Mouse (Mus musculus) neural tube, embryonic 12.5 days (tissue): Measurements from ENCODE around the gene Iqcf3. TPM values are rescaled to one million over a fixed set of nuclear protein-coding genes. Genes with fewer than 3 reads are reported as not detected.

ENCODE experiments used
- ATAC-seq: fragments of 200-750 bp; cut with Nextera tagmentation; 2 replicates; pipeline ENCODE4 v1.8.0; 2017; ENCODE audit warnings: low read depth, mild to moderate bottlenecking, moderate TSS enrichment, moderate library complexity; ENCODE audit not compliant: low FRiP score
- H3K27ac ChIP-seq: fragments of 300-500 bp; sonication (generic); 2 replicates; pipeline ENCODE4 v1.5.1; 2016
- H3K27me3 ChIP-seq: fragments of 300-500 bp; sonication (generic); replicated peaks from 2 replicates; pipeline ENCODE4 v1.6.1; 2016; ENCODE audit warnings: mild to moderate bottlenecking
- H3K36me3 ChIP-seq: fragments of 300-500 bp; sonication (generic); 2 replicates; pipeline ENCODE4 v1.6.1; 2016; ENCODE audit warnings: mild to moderate bottlenecking
- H3K4me1 ChIP-seq: fragments of 300-500 bp; sonication (generic); 2 replicates; pipeline ENCODE4 v1.6.1; 2016
- H3K4me2 ChIP-seq: fragments of 300-500 bp; sonication (generic); replicated peaks from 2 replicates; pipeline ENCODE4 v1.6.1; 2016; ENCODE audit warnings: mild to moderate bottlenecking
- H3K4me3 ChIP-seq: fragments of 300-500 bp; sonication (generic); 2 replicates; pipeline ENCODE4 v1.5.1; 2016
- H3K9ac ChIP-seq: fragments of 300-500 bp; sonication (generic); 2 replicates; pipeline ENCODE4 v1.6.1; 2016; ENCODE audit warnings: mild to moderate bottlenecking
- H3K9me3 ChIP-seq: fragments of 300-500 bp; sonication (generic); 2 replicates; pipeline ENCODE4 v1.6.1; 2016; ENCODE audit warnings: mild to moderate bottlenecking
- WGBS: fragments of 180-500 bp; shearing (Covaris S2); methylation state at CpG from one replicate; pipeline ENCODE4 v1.1.7; 2016; 5-methylcytosine and 5-hydroxymethylcytosine counted together
- polyA plus RNA-seq: library from polyadenylated mRNA; unstranded; fragments of >200 nt; fragmentation: Nextera tagmentation; extraction: Ambion mirVana; gene quantifications from 2 replicates; pipeline ENCODE4 v1.2.1, GENCODE M21; 2016

Iqcf3 gene
- polyA plus RNA-seq, 1 experiment from 2014 or later = not detected

DNA sequence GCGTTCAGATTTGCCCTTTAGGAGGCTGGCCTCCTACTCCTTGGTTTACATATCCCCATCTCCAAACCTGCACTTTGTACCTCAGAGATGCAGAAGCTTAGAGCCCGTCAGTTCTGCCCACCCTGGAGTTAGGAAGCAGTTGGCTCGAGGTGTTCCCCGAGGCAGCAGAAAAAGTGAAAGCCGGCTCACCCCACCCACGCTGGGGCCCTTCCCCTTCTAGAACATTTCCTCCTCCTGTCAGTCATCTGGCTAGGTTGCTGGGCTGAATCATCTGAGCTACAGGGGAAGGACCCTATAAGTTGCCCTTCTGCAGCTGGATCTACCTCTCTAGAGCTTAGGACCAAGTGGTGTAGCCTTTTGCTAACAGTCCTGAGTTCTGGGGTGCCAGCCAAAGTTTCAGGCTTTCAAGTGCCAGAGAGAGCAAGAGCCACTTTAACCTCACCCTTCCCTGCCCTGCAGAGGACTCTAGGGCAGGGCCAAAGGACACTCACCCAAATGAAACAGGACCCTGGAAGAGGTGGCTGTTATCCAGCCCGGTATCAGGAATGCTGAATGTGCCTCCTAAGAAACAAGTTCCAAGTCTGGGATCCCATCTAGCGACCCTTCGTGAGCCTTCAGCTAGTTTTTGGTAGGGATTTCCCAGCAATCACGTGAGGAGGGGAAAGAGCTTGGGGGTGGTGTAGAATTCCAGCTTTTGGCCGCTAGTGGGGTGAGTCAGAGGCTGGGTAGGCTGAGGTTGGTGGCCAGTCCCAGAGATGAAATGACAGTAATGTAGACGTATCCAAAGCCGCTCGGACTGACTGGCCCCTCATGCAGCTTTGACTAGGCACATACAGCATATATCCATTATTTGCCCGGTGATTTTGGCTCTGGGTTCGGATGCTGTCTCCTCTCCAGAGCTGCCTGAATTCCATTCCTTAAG is 85.2 kb downstream of the Iqcf3 start:
- H3K4me2 ChIP-seq = peak overlapping the region; percentile 91
- ATAC-seq = peak; percentile 55

GRCm38 (mm10) chr9:106475663-106476001 is 85.8 kb downstream of the Iqcf3 start, which contains the start of gene Rrp9:
Rrp9 (plus strand) TSS chr9:106475963.
- H3K27me3 ChIP-seq = no peaks in the 10 kb centered on the region
- WGBS = 91% methylated on average over 10 of the region's 10 CpGs
- H3K4me2 ChIP-seq = peak within 1 kb of the TSS; percentile 91
- no peak within 1 kb of the TSS for H3K27ac ChIP-seq
- no peak for ATAC-seq
- no peak within 1 kb of the TSS for H3K9ac ChIP-seq
- H3K9me3 ChIP-seq = no peaks in the 10 kb centered on the region
- peak within 1 kb of the TSS; percentile 59; the same call in 1 of the 2 replicates for H3K4me3 ChIP-seq
- peaks cover 30% of the 10 kb centered on the region for H3K4me1 ChIP-seq
- H3K36me3 ChIP-seq = peaks cover 7% of the 10 kb centered on the region

More for the DNA sequence above, 85.2 kb downstream of the Iqcf3 start:
- no peaks in the 10 kb centered on the region for H3K9me3 ChIP-seq
- 38% methylated on average over 16 of the region's 16 CpGs for WGBS
- no peak overlapping the region for H3K27ac ChIP-seq
- no peaks in the 10 kb centered on the region for H3K27me3 ChIP-seq
- peaks cover 14% of the 10 kb centered on the region for H3K36me3 ChIP-seq
- H3K4me3 ChIP-seq = no peak overlapping the region
- H3K4me1 ChIP-seq = peaks cover 30% of the 10 kb centered on the region
- no peak overlapping the region for H3K9ac ChIP-seq

GRCm38 (mm10) chr9:106475046-106475445 is 86.4 kb downstream of the Iqcf3 start:
- Histone ChIP-seq H3K4me3 (no peak overlapping the region), H3K4me1 (peaks cover 30% of the 10 kb centered on the region), H3K36me3 (peaks cover 4% of the 10 kb centered on the region; the same call in 1 of the 2 replicates), H3K4me2 (no peak overlapping the region), H3K9ac (no peak overlapping the region), H3K9me3 (no peaks in the 10 kb centered on the region), H3K27ac (no peak overlapping the region), H3K27me3 (no peaks in the 10 kb centered on the region)
- WGBS = 68% methylated on average over 7 of the region's 7 CpGs
- no peak for ATAC-seq

GRCm38 (mm10) chr9:106474456-106474855 is 87.0 kb downstream of the Iqcf3 start:
- Histone ChIP-seq H3K9ac (no peak overlapping the region), H3K27me3 (no peaks in the 10 kb centered on the region), H3K4me3 (no peak overlapping the region), H3K27ac (no peak overlapping the region), H3K36me3 (no peaks in the 10 kb centered on the region), H3K4me1 (peaks cover 30% of the 10 kb centered on the region), H3K4me2 (0 out of 2 replicates have a peak overlapping the region, but pooled peaks have one; percentile 17), H3K9me3 (no peaks in the 10 kb centered on the region)
- ATAC-seq = 0 out of 2 replicates have a peak, but pooled peaks have one; percentile 10
- 3% methylated on average over 6 of the region's 6 CpGs for WGBS

DNA sequence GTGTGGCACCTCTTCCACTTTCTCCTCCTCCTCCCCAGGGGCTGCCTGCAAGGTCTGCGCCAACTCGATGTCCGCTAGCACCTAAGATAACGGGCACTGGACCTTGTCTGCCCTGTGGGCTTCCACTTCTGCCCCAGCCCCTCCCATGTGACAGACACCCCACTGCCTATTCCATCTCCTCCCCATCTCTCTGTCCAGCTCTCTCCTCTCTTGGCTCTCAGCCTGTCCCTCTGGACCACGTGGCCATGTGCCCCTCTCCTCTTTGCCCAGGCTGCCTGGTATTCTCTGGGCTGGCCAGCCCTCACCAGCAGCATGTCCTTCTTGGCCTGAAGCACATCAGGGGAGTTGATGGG is 87.7 kb downstream of the Iqcf3 start:
- H3K4me3 ChIP-seq = no peak overlapping the region
- H3K4me1 ChIP-seq = peaks cover 30% of the 10 kb centered on the region
- no peak overlapping the region for H3K9ac ChIP-seq
- H3K4me2 ChIP-seq = no peak overlapping the region
- WGBS = 85% methylated on average over 5 of the region's 5 CpGs
- no peaks in the 10 kb centered on the region for H3K27me3 ChIP-seq
- H3K9me3 ChIP-seq = no peaks in the 10 kb centered on the region
- no peak overlapping the region for H3K27ac ChIP-seq
- ATAC-seq = no peak
- H3K36me3 ChIP-seq = no peaks in the 10 kb centered on the region

GRCm38 (mm10) chr9:106473081-106473752 is 88.2 kb downstream of the Iqcf3 start:
- Histone ChIP-seq H3K4me2 (no peak overlapping the region), H3K9ac (no peak overlapping the region)

DNA sequence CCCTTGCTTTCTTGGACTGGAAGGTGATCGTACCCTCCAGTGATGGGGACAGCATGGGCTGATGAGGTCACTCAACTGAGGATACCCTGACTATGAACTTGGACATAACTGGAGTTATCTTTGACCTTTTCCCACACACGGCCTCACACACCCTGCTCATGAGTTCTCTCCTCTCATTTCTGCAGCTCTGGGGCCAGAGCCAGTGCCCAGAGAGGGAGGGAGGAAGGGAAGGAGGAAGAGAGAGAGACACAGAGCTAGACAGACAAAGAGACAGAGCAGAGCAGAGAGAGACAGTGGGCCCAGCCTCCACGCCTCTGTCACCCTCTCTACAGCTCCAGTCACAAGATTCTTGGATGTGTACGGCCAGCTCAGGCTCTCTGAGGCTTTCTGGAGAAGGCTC is 89.1 kb downstream of the Iqcf3 start:
- no peak overlapping the region for H3K9ac ChIP-seq
- no peaks in the 10 kb centered on the region for H3K9me3 ChIP-seq
- H3K4me1 ChIP-seq = peaks cover 19% of the 10 kb centered on the region
- WGBS = 77% methylated on average over 4 of the region's 4 CpGs
- ATAC-seq = no peak
- no peaks in the 10 kb centered on the region for H3K27me3 ChIP-seq
- H3K27ac ChIP-seq = no peak overlapping the region
- no peak overlapping the region for H3K4me3 ChIP-seq
- H3K4me2 ChIP-seq = no peak overlapping the region
- H3K36me3 ChIP-seq = no peaks in the 10 kb centered on the region

More at GRCm38 (mm10) chr9:106473081-106473752, 88.2 kb downstream of the Iqcf3 start:
- Histone ChIP-seq H3K4me1 (peaks cover 28% of the 10 kb centered on the region), H3K4me3 (no peak overlapping the region), H3K36me3 (no peaks in the 10 kb centered on the region), H3K27ac (no peak overlapping the region), H3K9me3 (no peaks in the 10 kb centered on the region), H3K27me3 (no peaks in the 10 kb centered on the region)
- no peak for ATAC-seq
- WGBS = 90% methylated on average over 16 of the region's 16 CpGs

DNA sequence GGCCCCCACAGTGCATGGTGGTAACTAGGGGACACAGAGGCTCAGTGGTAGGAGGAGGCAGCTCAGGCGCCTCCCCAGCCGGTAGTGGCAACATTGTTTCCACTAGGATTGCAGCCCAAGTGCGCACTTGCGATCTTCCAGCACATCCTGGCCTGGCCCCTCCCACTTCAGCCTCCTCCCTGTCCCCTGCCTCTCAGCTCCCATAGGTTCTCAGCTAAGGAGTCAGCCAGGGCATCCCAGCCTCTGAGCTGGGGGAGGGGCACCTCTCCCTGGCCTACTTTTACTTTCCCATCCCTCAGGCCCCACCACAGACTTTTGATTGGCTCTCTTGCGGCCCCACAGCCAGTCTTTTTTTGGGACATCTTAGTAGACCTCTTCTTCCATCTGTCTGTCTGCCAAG is 89.5 kb downstream of the Iqcf3 start:
- H3K9ac ChIP-seq = no peak overlapping the region
- peak overlapping the region; percentile 17; the same call in 1 of the 2 replicates for H3K4me2 ChIP-seq
- H3K9me3 ChIP-seq = no peaks in the 10 kb centered on the region
- H3K4me1 ChIP-seq = peaks cover 19% of the 10 kb centered on the region
- no peaks in the 10 kb centered on the region for H3K27me3 ChIP-seq
- no peak overlapping the region for H3K4me3 ChIP-seq
- H3K36me3 ChIP-seq = no peaks in the 10 kb centered on the region
- ATAC-seq = no peak
- 12% methylated on average over 5 of the region's 5 CpGs for WGBS
- no peak overlapping the region for H3K27ac ChIP-seq

- no peak for ATAC-seq
- peak overlapping the region; percentile 17; the same call in 1 of the 2 replicates for H3K4me2 ChIP-seq
- H3K36me3 ChIP-seq = no peaks in the 10 kb centered on the region
- peaks cover 19% of the 10 kb centered on the region for H3K4me1 ChIP-seq
- H3K9me3 ChIP-seq = no peaks in the 10 kb centered on the region
- H3K27ac ChIP-seq = no peak overlapping the region
- no peak overlapping the region for H3K4me3 ChIP-seq
- 65% methylated on average over 14 of the region's 14 CpGs for WGBS
- H3K9ac ChIP-seq = no peak overlapping the region
- H3K27me3 ChIP-seq = no peaks in the 10 kb centered on the region
Observed at GRCm38 (mm10) chr9:106470991-106471750, 90.3 kb downstream of the Iqcf3 start.

DNA sequence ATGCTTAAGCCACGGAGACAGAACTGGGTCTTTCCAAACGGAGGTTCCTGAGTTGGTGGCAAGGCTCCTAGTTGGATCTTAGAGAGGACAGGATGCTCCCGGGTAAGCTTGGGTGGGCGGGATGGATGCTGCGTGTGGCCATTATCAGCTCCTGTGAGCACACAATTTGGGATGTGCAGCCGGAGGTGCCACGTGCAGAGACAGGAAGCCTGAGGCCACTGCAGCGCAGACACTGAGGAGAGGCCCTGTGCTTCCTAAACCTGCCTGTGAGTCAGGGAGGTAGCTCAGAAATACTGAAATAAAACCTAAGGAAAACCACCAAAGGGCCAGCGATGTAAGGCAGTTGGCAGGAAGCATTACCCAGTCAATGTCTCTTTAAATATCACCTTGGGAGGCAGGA is 91.7 kb downstream of the Iqcf3 start:
- no peak overlapping the region for H3K9ac ChIP-seq

GRCm38 (mm10) chr9:106469317-106469716 is 92.1 kb downstream of the Iqcf3 start:
- no peak for ATAC-seq
- Histone ChIP-seq H3K9me3 (no peaks in the 10 kb centered on the region), H3K27me3 (no peaks in the 10 kb centered on the region; the same call in 1 of the 2 replicates), H3K4me1 (peaks cover 27% of the 10 kb centered on the region), H3K4me2 (no peak overlapping the region), H3K27ac (no peak overlapping the region), H3K4me3 (no peak overlapping the region), H3K36me3 (peaks cover 3% of the 10 kb centered on the region; the same call in 1 of the 2 replicates), H3K9ac (no peak overlapping the region)
- 74% methylated on average over 6 of the region's 6 CpGs for WGBS

More for the DNA sequence above, 91.7 kb downstream of the Iqcf3 start:
- peaks cover 26% of the 10 kb centered on the region for H3K4me1 ChIP-seq
- H3K27ac ChIP-seq = no peak overlapping the region
- H3K4me3 ChIP-seq = no peak overlapping the region
- H3K4me2 ChIP-seq = no peak overlapping the region
- no peaks in the 10 kb centered on the region for H3K36me3 ChIP-seq
- H3K27me3 ChIP-seq = no peaks in the 10 kb centered on the region; the same call in 1 of the 2 replicates
- WGBS = 73% methylated on average over 9 of the region's 9 CpGs
- no peak for ATAC-seq
- H3K9me3 ChIP-seq = no peaks in the 10 kb centered on the region

DNA sequence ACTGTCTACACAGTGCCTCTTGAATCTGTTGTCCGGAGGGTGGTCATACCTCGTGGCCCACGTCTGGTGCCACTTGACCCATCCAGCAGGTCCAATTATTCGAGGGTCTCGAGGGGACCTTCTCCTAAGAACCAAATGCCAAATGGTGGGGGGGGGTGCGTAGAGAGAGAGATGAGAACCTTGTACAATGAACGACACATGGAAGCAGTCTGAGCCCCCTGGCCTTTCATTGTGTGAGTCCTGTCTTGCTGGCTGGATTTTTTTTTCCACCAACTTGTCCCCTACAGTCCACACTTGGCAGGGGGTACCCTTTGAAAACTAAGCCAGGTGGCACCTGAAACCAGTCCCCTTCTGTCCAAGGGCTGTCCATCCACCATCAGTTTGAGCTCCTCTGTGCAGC is 93.7 kb downstream of the Iqcf3 start:
- peaks cover 19% of the 10 kb centered on the region for H3K36me3 ChIP-seq

More for the DNA sequence above, 93.7 kb downstream of the Iqcf3 start:
- no peak overlapping the region for H3K9ac ChIP-seq
- no peak overlapping the region for H3K4me2 ChIP-seq
- ATAC-seq = no peak
- peaks cover 4% of the 10 kb centered on the region; the same call in 1 of the 2 replicates for H3K27me3 ChIP-seq
- H3K4me1 ChIP-seq = peaks cover 36% of the 10 kb centered on the region
- no peak overlapping the region for H3K4me3 ChIP-seq
- WGBS = 90% methylated on average over 7 of the region's 7 CpGs
- no peaks in the 10 kb centered on the region for H3K9me3 ChIP-seq
- H3K27ac ChIP-seq = no peak overlapping the region
